Mouse (Mus musculus) midbrain, embryonic 16.5 days (tissue): ENCODE measurements around the gene AI661453. TPM values are rescaled to one million over a fixed set of nuclear protein-coding genes. Genes with fewer than 3 reads are reported as not detected.
"Not testable (repeated sequence)": the region's sequence is repeated elsewhere in the genome, so short reads cannot be mapped to it uniquely, and the experiment has no call there.

Source experiments
- ATAC-seq: fragments of 200-750 bp; cut with Nextera tagmentation; 2 replicates; pipeline ENCODE4 v1.8.0; 2017; ENCODE audit warnings: moderate TSS enrichment
- H3K27ac ChIP-seq: fragments of 300-500 bp; sonication (generic); 2 replicates; pipeline ENCODE4 v1.5.1; 2014; ENCODE audit warnings: mild to moderate bottlenecking, low read length, mixed read lengths
- H3K27me3 ChIP-seq: fragments of 300-500 bp; sonication (generic); 2 replicates; pipeline ENCODE4 v1.6.1; 2014; ENCODE audit warnings: low read depth, low read length, mixed read lengths; ENCODE audit not compliant: control insufficient read depth, insufficient read depth
- H3K36me3 ChIP-seq: fragments of 300-500 bp; sonication (generic); 2 replicates; pipeline ENCODE4 v1.6.1; 2014; ENCODE audit warnings: mild to moderate bottlenecking, low read length, moderate library complexity, mixed read lengths; ENCODE audit not compliant: control insufficient read depth, insufficient read depth
- H3K4me1 ChIP-seq: fragments of 300-500 bp; sonication (generic); 2 replicates; pipeline ENCODE4 v1.6.1; 2014; ENCODE audit warnings: mild to moderate bottlenecking, low read length, mixed read lengths; ENCODE audit not compliant: control insufficient read depth, insufficient read depth
- H3K4me2 ChIP-seq: fragments of 300-500 bp; sonication (generic); 2 replicates; pipeline ENCODE4 v1.6.1; 2014; ENCODE audit warnings: mild to moderate bottlenecking, low read length, mixed read lengths
- H3K4me3 ChIP-seq: fragments of 300-500 bp; sonication (generic); 2 replicates; pipeline ENCODE4 v1.5.1; 2014; ENCODE audit warnings: low read depth, mild to moderate bottlenecking, low read length, moderate library complexity, mixed read lengths
- H3K9ac ChIP-seq: fragments of 300-500 bp; sonication (generic); 2 replicates; pipeline ENCODE4 v1.6.1; 2014; ENCODE audit warnings: low read depth, low read length, mixed read lengths
- H3K9me3 ChIP-seq: fragments of 300-500 bp; sonication (generic); replicated peaks from 2 replicates; pipeline ENCODE4 v1.6.1; 2014; ENCODE audit warnings: mild to moderate bottlenecking, low read length, mixed read lengths; ENCODE audit not compliant: control insufficient read depth, poor library complexity, severe bottlenecking
- WGBS: fragments of 180-500 bp; shearing (Covaris S2); extraction: QIAGEN DNeasy Blood & Tissue Kit; methylation state at CpG from one replicate; pipeline ENCODE4 v1.1.7; 2014; 5-methylcytosine and 5-hydroxymethylcytosine counted together
- polyA plus RNA-seq: library from polyadenylated mRNA; unstranded; fragments of >200 nt; fragmentation: Nextera tagmentation; extraction: Ambion mirVana; gene quantifications from 2 replicates; pipeline ENCODE4 v1.2.1, GENCODE M21; 2015

AI661453 gene
- polyA plus RNA-seq, 1 experiment from 2014 or later: 0.09 TPM

DNA sequence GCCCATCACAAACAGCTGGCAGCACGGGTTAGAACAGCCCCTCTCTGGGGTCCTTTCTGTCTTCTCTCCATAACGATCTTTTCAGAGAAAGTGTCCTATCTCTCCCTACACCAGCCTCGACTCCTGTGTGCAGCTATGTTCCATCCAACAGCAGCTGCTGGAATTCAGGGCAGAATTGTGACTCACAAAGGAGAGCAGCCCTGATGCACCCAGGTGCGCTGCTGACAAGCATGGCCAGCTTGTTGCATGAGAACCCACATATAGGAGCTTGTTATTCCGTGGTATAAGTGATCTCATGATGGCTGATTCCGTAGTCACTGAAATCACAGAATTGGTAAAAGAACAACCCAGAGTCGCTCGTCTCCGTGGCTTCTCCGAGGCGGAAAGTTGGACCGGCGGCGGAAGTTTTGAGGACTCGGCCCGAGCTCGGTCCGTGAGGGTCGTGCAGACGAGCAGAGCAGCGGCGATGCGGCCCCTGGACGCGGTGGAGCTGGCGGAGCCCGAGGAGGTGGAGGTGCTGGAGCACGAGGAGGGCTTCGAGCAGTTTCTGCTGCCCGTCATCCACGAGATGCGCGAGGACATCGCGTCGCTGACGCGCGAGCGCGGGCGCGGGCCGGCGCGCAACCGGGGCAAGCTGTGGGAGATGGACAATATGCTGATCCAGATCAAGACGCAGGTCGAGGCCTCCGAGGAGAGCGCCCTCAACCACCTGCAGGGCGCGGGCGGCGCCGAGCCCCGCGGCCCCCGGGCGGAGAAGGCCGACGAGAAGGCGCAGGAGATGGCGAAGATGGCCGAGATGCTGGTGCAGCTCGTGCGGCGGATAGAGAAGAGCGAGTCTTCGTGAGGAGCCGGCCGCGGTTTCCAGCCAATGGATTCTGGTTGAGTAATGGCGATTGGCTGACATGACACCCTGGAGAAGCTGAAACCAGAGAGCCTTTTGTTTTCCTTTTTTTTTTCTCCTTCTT, 26.2 kb upstream of the AI661453 start:
- ATAC-seq: peak; percentile 76
- not testable (repeated sequence) for H3K4me1 ChIP-seq, H3K27ac ChIP-seq, H3K9me3 ChIP-seq, H3K36me3 ChIP-seq
- Histone ChIP-seq H3K4me3 (peak overlapping the region; percentile 37), H3K27me3 (peaks cover 17% of the 10 kb centered on the region), H3K4me2 (peak overlapping the region; percentile 61), H3K9ac (peak overlapping the region; percentile 4)
- 3% methylated on average over 68 of the region's 74 CpGs for WGBS

GRCm38 (mm10) chr17:47420195-47420594, 16.2 kb upstream of the AI661453 start:
- no peak for ATAC-seq
- no peak overlapping the region for H3K4me2 ChIP-seq
- H3K27ac ChIP-seq: no peak overlapping the region
- WGBS: 62% methylated on average over 2 of the region's 2 CpGs
- H3K9ac ChIP-seq: no peak overlapping the region
- no peaks in the 10 kb centered on the region for H3K36me3 ChIP-seq
- no peaks in the 10 kb centered on the region for H3K27me3 ChIP-seq
- H3K4me3 ChIP-seq: no peak overlapping the region
- H3K4me1 ChIP-seq: no peaks in the 10 kb centered on the region
- H3K9me3 ChIP-seq: no peaks in the 10 kb centered on the region

DNA sequence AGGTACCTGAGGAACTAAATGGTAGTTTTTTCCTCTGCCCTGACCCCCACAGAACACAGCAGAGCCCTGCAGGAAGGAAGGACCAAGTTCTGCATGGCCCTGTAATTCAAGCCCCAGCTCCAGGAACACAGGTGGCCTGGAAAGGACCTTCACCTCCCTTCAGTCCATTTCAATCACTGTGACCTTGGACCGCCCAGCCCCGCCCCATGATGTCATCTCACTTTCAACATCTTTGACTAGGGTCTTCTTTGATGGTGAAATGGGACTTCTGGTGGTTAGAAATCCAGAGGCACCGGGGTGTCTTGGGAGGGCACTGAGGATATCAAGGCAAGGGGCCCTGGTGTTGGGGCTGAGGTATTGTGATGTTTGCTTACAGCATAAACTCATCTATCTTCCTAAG, 14.8 kb upstream of the AI661453 start:
- no peak overlapping the region for H3K9ac ChIP-seq
- H3K4me1 ChIP-seq: no peaks in the 10 kb centered on the region
- H3K27ac ChIP-seq: no peak overlapping the region
- H3K27me3 ChIP-seq: no peaks in the 10 kb centered on the region
- 81% methylated on average over 3 of the region's 3 CpGs for WGBS
- no peak for ATAC-seq
- no peaks in the 10 kb centered on the region for H3K9me3 ChIP-seq
- no peaks in the 10 kb centered on the region for H3K36me3 ChIP-seq
- no peak overlapping the region for H3K4me2 ChIP-seq
- H3K4me3 ChIP-seq: no peak overlapping the region

GRCm38 (mm10) chr17:47422616-47423015, 13.8 kb upstream of the AI661453 start:
- not testable (repeated sequence) for H3K4me2 ChIP-seq, H3K27ac ChIP-seq, H3K9me3 ChIP-seq, H3K4me3 ChIP-seq, ATAC-seq, H3K4me1 ChIP-seq, H3K27me3 ChIP-seq, H3K9ac ChIP-seq, H3K36me3 ChIP-seq
- 90% methylated on average over 1 of the region's 1 CpGs for WGBS

GRCm38 (mm10) chr17:47424186-47424585, 12.2 kb upstream of the AI661453 start:
- Histone ChIP-seq H3K27ac (no peak overlapping the region), H3K4me1 (0 out of 2 replicates have a peak, but pooled peaks cover 3% of the 10 kb centered on the region), H3K4me3 (no peak overlapping the region), H3K36me3 (no peaks in the 10 kb centered on the region), H3K9me3 (no peaks in the 10 kb centered on the region), H3K4me2 (no peak overlapping the region), H3K9ac (no peak overlapping the region), H3K27me3 (no peaks in the 10 kb centered on the region)
- no peak for ATAC-seq
- 78% methylated on average over 6 of the region's 6 CpGs for WGBS

DNA sequence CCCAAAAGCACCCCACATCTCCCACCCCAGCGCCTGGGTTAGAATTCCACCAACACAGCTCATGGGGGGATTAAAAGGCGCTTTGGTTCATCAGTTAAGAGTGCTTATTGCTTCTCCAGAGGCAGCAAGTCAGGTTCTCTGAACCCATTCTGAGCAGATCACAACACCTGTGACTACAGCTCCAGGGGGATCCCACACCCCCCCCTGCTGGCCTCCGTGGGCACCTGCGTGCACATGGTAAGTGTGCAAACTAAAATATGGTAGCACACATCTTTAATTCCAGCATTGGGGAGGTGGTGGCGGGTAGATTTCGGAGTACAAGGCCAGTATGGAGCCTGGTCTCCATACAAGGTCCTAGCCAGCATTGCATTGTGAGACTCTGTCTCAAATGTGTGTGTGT, 9.1 kb upstream of the AI661453 start:
- no peak for ATAC-seq
- Histone ChIP-seq H3K27me3 (no peaks in the 10 kb centered on the region), H3K9ac (no peak overlapping the region), H3K4me2 (no peak overlapping the region), H3K4me3 (no peak overlapping the region), H3K9me3 (no peaks in the 10 kb centered on the region), H3K4me1 (0 out of 2 replicates have a peak, but pooled peaks cover 3% of the 10 kb centered on the region), H3K36me3 (no peaks in the 10 kb centered on the region), H3K27ac (no peak overlapping the region)
- 77% methylated on average over 6 of the region's 6 CpGs for WGBS

DNA sequence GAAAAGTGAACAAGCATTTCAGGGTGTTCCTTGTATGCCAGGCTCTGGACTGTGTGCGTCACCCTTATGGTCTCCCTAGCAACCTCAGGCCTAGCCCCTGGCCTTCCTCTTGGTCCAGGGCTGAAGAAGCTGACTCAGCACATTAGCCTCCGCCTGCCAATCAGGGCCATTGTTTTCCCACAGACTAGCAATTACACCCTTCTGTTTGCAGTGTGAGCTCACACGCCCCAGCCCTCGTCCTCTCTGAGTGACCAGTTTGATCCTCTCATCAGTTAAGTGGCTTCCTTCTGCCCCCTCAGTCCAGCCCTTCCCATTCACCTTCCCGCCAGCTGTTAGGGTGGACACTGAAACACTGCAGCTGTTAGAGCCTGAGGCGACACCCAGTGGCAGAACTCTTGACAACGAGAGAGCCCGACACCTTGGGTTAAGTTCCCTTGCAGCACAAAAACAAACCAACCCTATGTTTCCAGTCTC, 7.5 kb upstream of the AI661453 start:
- no peak overlapping the region; the same call in 1 of the 2 replicates for H3K9ac ChIP-seq
- H3K36me3 ChIP-seq: no peaks in the 10 kb centered on the region
- ATAC-seq: peak; percentile 62; the same call in 1 of the 2 replicates
- 5% methylated on average over 8 of the region's 8 CpGs for WGBS
- H3K4me1 ChIP-seq: 0 out of 2 replicates have a peak, but pooled peaks cover 3% of the 10 kb centered on the region
- no peak overlapping the region for H3K27ac ChIP-seq
- no peaks in the 10 kb centered on the region for H3K9me3 ChIP-seq
- H3K4me2 ChIP-seq: peak overlapping the region; percentile 34
- H3K4me3 ChIP-seq: no peak overlapping the region
- H3K27me3 ChIP-seq: no peaks in the 10 kb centered on the region

- 68% methylated on average over 5 of the region's 5 CpGs for WGBS
- H3K36me3 ChIP-seq: no peaks in the 10 kb centered on the region
Measured at GRCm38 (mm10) chr17:47430815-47431214, 5.6 kb upstream of the AI661453 start.

DNA sequence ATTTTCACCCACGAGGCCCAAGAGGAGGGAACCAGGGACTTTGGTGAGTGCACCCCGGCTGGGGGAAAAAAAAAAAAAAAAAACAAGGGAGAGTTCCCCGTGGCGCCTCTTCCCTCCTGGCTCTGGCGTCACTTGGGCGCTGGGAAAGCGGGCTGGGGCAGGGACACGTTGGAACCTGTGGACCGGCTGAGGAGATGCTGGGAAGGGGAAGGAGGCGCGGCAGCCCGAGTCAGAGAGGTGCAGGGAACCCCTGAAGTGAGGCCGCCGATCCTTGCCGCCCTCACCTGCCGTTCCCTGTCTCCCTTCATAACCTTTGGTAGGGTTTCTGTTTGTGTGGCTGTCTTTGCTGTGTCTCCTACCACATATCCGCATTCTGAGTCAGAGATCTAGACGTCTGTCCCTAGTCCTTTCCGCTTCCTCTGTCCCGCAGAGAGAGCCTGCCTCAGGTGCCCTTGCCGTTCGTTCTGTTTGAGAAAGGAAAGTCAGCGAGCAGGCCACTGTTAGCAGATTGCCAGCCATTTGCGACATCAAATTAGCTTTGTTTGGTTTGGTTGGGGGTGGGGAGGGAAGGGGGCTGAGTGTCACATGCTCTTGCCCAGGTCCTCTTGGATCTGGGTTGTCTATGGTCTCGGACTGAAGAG, 612 bp downstream of the AI661453 start, which contains the start of gene 1700001C19Rik:
1700001C19Rik (minus strand) TSS at position 470 of the 641 bp plus-strand sequence.
- Histone ChIP-seq H3K4me1 (peaks cover 13% of the 10 kb centered on the region), H3K9ac (peak within 1 kb of the TSS; percentile 59), H3K4me3 (peak within 1 kb of the TSS; percentile 44), H3K36me3 (no peaks in the 10 kb centered on the region), H3K27me3 (peaks cover 11% of the 10 kb centered on the region), H3K4me2 (peak within 1 kb of the TSS; percentile 86), H3K9me3 (no peaks in the 10 kb centered on the region), H3K27ac (no peak within 1 kb of the TSS)
- ATAC-seq: no peak
- WGBS: 5% methylated on average over 21 of the region's 25 CpGs

More at GRCm38 (mm10) chr17:47430815-47431214, 5.6 kb upstream of the AI661453 start:
- no peak for ATAC-seq
- no peaks in the 10 kb centered on the region for H3K9me3 ChIP-seq
- H3K4me3 ChIP-seq: no peak overlapping the region
- no peak overlapping the region for H3K9ac ChIP-seq
- H3K27me3 ChIP-seq: no peaks in the 10 kb centered on the region
- no peak overlapping the region for H3K27ac ChIP-seq
- H3K4me2 ChIP-seq: no peak overlapping the region
- H3K4me1 ChIP-seq: 0 out of 2 replicates have a peak, but pooled peaks cover 3% of the 10 kb centered on the region
